Mouse (Mus musculus) mouse trophoblast stem cell (cell line): Measurements from ENCODE around the gene Wasf3.
"Not testable (repeated sequence)": the region's sequence is repeated elsewhere in the genome, so short reads cannot be mapped to it uniquely, and the experiment has no call there.

Experiments used
- in situ Hi-C, 2 experiments: fragments of 300-500 bp; cut with MseI, MboI; formaldehyde crosslinking; loops; 2 replicates in 1 of 2; 3 replicates in 1 of 2; pipeline ENCODE4 v1.15.1; 2025

Wasf3 gene

GRCm38 (mm10) chr5:146401012-146401411 lies 16.2 kb downstream of the Wasf3 start:
- in situ Hi-C loops: not testable (repeated sequence)

- in situ Hi-C loops: no loop called here
These were observed 17.5 kb downstream of the Wasf3 start for GRCm38 (mm10) chr5:146402311-146402710.

- in situ Hi-C loops: no loop called here
These were observed 19.1 kb downstream of the Wasf3 start for GRCm38 (mm10) chr5:146403923-146404322.

GRCm38 (mm10) chr5:146406133-146406532 lies 21.3 kb downstream of the Wasf3 start:
- in situ Hi-C loops: no loop called here

- in situ Hi-C loops: no loop called here
These were observed 23.0 kb downstream of the Wasf3 start for GRCm38 (mm10) chr5:146407791-146408190.

- in situ Hi-C loops: no loop called here
These were observed 23.8 kb downstream of the Wasf3 start for GRCm38 (mm10) chr5:146408604-146409003.

- in situ Hi-C loops: no loop called here
These were observed 26.0 kb downstream of the Wasf3 start for GRCm38 (mm10) chr5:146410821-146411220.

- in situ Hi-C loops: no loop called here
These were observed 28.1 kb downstream of the Wasf3 start for GRCm38 (mm10) chr5:146412743-146413430.

GRCm38 (mm10) chr5:146414611-146415010 lies 29.8 kb downstream of the Wasf3 start:
- in situ Hi-C loops: no loop called here

- in situ Hi-C loops: no loop called here
These were observed 30.4 kb downstream of the Wasf3 start for GRCm38 (mm10) chr5:146415218-146415617.

GRCm38 (mm10) chr5:146416331-146417110 lies 31.7 kb downstream of the Wasf3 start:
- in situ Hi-C loops: no loop called here

- in situ Hi-C loops: no loop called here
These were observed 33.3 kb downstream of the Wasf3 start for GRCm38 (mm10) chr5:146418092-146418491.

GRCm38 (mm10) chr5:146420081-146420480 lies 35.3 kb downstream of the Wasf3 start:
- in situ Hi-C loops: no loop called here

GRCm38 (mm10) chr5:146424711-146425326 lies 40.0 kb downstream of the Wasf3 start:
- in situ Hi-C loops: no loop called here

GRCm38 (mm10) chr5:146425656-146426055 lies 40.9 kb downstream of the Wasf3 start:
- in situ Hi-C loops: no loop called here

GRCm38 (mm10) chr5:146428109-146428508 lies 43.3 kb downstream of the Wasf3 start:
- in situ Hi-C loops: no loop called here

GRCm38 (mm10) chr5:146431821-146432220 lies 47.0 kb downstream of the Wasf3 start:
- in situ Hi-C loops: no loop called here

- in situ Hi-C loops: no loop called here
These were observed 47.7 kb downstream of the Wasf3 start for GRCm38 (mm10) chr5:146432476-146432875.

- in situ Hi-C loops: no loop called here
These were observed 50.5 kb downstream of the Wasf3 start for GRCm38 (mm10) chr5:146435316-146435715.

GRCm38 (mm10) chr5:146436796-146437195 lies 52.0 kb downstream of the Wasf3 start:
- in situ Hi-C loops: no loop called here

- in situ Hi-C loops: no loop called here
These were observed 54.5 kb downstream of the Wasf3 start for GRCm38 (mm10) chr5:146439152-146439781.

GRCm38 (mm10) chr5:146440273-146440672 lies 55.5 kb downstream of the Wasf3 start:
- in situ Hi-C loops: no loop called here
